Mouse (Mus musculus): ENCODE measurements around the gene Rbm19.

DNA sequence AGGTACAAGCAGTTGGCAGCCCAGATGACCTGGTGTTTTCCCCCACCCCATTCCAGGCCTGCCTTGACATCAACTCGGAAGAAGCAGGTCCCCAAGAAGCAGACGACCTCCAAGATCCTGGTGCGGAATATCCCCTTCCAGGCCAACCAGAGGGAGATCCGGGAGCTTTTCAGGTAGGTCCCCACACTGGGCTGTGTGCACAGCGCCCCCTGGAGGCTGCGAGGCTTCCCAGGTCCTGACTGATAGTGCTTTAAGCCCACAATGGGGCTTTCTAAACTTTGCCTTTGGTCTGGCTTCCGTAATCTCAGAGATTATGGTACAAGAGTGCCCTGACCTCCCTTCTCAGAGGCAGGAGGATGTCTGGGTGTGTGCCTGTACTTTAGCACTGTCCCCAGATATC is 27.7 kb downstream of the Rbm19 start:
- TF ChIP-seq POLR2A (IDR thresholded peaks at IDR 0.05; ENCODE audit: low read depth, low read length) = no peak
- peak; percentile 35; the same call in 1 of the 2 replicates for TF ChIP-seq CTCF (IDR thresholded peaks at IDR 0.05; ENCODE audit: borderline replicate concordance, insufficient read depth, low read length)

All from embryonic fibroblast, embryonic 13.5 days (primary cell).